Mouse (Mus musculus) ES-Bruce4 (cell line): Measurements from ENCODE around the gene Shank2.

Source experiments
- CTCF ChIP-seq: IDR thresholded peaks from one replicate; pipeline ENCODE4 v1.8.1; 2011; ENCODE audit warnings: low read depth, low read length
- EP300 ChIP-seq: IDR thresholded peaks from 2 replicates; pipeline ENCODE4 v1.6.1; 2011; ENCODE audit warnings: low read depth, low read length; ENCODE audit not compliant: insufficient read depth

- TF ChIP-seq EP300: no peak
- no peak for TF ChIP-seq CTCF
Measured at GRCm38 (mm10) chr7:143966621-143967020, 35.1 kb upstream of the Shank2 start.
